Mouse (Mus musculus) hindbrain, embryonic 10.5 days (tissue): ENCODE results near the gene Ugt2a3. TPM values are rescaled to one million over a fixed set of nuclear protein-coding genes. Genes with fewer than 3 reads are reported as not detected.
"Not testable (repeated sequence)": the region's sequence is repeated elsewhere in the genome, so short reads cannot be mapped to it uniquely, and the experiment has no call there.

Source experiments
- DNase-seq: peaks from one replicate; pipeline ENCODE4 v3.0.0-alpha.2; 2017; ENCODE audit warnings: low spot score
- H3K27ac ChIP-seq: fragments of 300-500 bp; sonication (generic); 2 replicates; pipeline ENCODE4 v1.5.1; 2016; ENCODE audit warnings: mild to moderate bottlenecking, moderate library complexity
- H3K27me3 ChIP-seq: fragments of 300-500 bp; sonication (generic); 2 replicates; pipeline ENCODE4 v1.6.1; 2016; ENCODE audit warnings: mild to moderate bottlenecking; ENCODE audit not compliant: poor library complexity, insufficient read depth, severe bottlenecking
- H3K36me3 ChIP-seq: fragments of 300-500 bp; sonication (generic); 2 replicates; pipeline ENCODE4 v1.6.1; 2016; ENCODE audit warnings: mild to moderate bottlenecking, moderate library complexity
- H3K4me1 ChIP-seq: fragments of 300-500 bp; sonication (generic); replicated peaks from 2 replicates; pipeline ENCODE4 v1.6.1; 2016; ENCODE audit warnings: mild to moderate bottlenecking
- H3K4me3 ChIP-seq: fragments of 300-500 bp; sonication (generic); 2 replicates; pipeline ENCODE4 v1.5.1; 2016; ENCODE audit warnings: mild to moderate bottlenecking, moderate library complexity
- H3K9me3 ChIP-seq: fragments of 300-500 bp; sonication (generic); 2 replicates; pipeline ENCODE4 v1.6.1; 2016; ENCODE audit warnings: mild to moderate bottlenecking, moderate library complexity
- WGBS: fragments of 180-500 bp; shearing (Covaris S2); methylation state at CpG from one replicate; pipeline ENCODE4 v1.1.7; 2016; 5-methylcytosine and 5-hydroxymethylcytosine counted together
- polyA plus RNA-seq: library from polyadenylated mRNA; unstranded; fragments of >200 nt; fragmentation: Nextera tagmentation; extraction: Ambion mirVana; gene quantifications from 2 replicates; pipeline ENCODE4 v1.2.1, GENCODE M21; 2016

Gene Ugt2a3
- polyA plus RNA-seq, 1 experiment from 2014 or later = not detected

DNA sequence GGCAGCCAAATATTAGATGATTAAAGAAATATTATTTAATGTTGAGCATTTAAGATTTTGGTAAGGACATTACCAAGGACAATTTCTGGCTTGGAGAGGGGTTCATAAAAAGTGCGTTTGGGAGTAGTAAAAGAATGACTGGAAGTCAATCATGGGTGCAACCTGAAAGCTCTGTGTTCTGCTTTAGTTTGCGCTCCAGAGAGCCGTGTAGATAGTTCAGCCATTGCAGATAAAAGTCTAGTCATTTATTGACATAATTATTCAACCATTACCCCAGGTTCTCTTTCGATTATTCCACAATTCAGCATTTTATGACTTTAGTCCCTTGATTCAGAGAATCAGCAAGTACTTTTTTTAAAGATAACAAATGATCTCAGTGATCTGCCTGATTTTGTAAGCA is 50.8 kb downstream of the Ugt2a3 start:
- not testable (repeated sequence) for H3K4me3 ChIP-seq, H3K4me1 ChIP-seq, DNase-seq, H3K27ac ChIP-seq, H3K36me3 ChIP-seq, H3K27me3 ChIP-seq, H3K9me3 ChIP-seq
- WGBS = 90% methylated on average over 4 of the region's 4 CpGs

DNA sequence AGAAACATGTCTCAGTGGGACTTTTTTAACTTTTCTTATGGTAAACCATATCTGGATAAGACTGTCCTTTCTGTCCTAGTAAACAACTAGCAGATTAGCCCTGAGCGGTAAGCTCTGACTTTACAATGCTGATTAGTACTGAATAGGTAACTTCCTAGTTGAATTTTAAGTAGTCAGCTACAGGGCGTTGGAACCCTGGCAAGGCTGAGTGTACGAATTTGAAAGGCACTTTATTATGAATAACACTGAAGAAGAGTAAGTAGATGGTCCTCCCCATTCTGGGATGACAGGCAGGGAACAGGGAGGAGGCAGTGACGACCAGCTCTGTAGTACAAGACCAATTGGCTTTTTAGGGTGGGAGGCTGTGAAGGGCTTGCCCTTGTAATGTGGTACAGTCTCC is 61.0 kb downstream of the Ugt2a3 start:
- not testable (repeated sequence) for H3K9me3 ChIP-seq, H3K36me3 ChIP-seq, H3K4me1 ChIP-seq, H3K27me3 ChIP-seq, H3K27ac ChIP-seq, H3K4me3 ChIP-seq, DNase-seq
- WGBS = 88% methylated on average over 4 of the region's 4 CpGs

- WGBS = 88% methylated on average over 6 of the region's 6 CpGs
- no peak overlapping the region for H3K4me3 ChIP-seq
- no peaks in the 10 kb centered on the region for H3K4me1 ChIP-seq
- no peak overlapping the region for H3K27ac ChIP-seq
- H3K36me3 ChIP-seq = no peaks in the 10 kb centered on the region
- 0 out of 2 replicates have a peak, but pooled peaks cover 4% of the 10 kb centered on the region for H3K9me3 ChIP-seq
- H3K27me3 ChIP-seq = no peaks in the 10 kb centered on the region
- no peak for DNase-seq
Measured at GRCm38 (mm10) chr5:87275581-87275980, 61.4 kb downstream of the Ugt2a3 start.

Other genes starting within 250 kb of the Ugt2a3 start
- not detected in 2 replicates for gene Ugt2b36, start 244.6 kb downstream of the Ugt2a3 start, polyA plus RNA-seq
- 0.08 TPM in 1 of 2 replicates, not detected in the other for gene Ugt2b5, start 196.9 kb downstream of the Ugt2a3 start, polyA plus RNA-seq
- gene Ugt2b37, start 82.4 kb downstream of the Ugt2a3 start, polyA plus RNA-seq = not detected in 2 replicates
- gene Ugt2b38, start 87.0 kb upstream of the Ugt2a3 start, polyA plus RNA-seq = not detected in 2 replicates
- not detected in 2 replicates for gene Ugt2a2, start 145.1 kb upstream of the Ugt2a3 start, polyA plus RNA-seq
- not detected in 2 replicates for gene Gm43638, start 149.6 kb upstream of the Ugt2a3 start, polyA plus RNA-seq
- not detected in 2 replicates for gene Ugt2a1, start 153.7 kb upstream of the Ugt2a3 start, polyA plus RNA-seq
- not detected in 2 replicates for gene Sult1b1, start 201.0 kb upstream of the Ugt2a3 start, polyA plus RNA-seq
- not detected in 2 replicates for gene Sult1d1, start 231.8 kb upstream of the Ugt2a3 start, polyA plus RNA-seq